9 mouse cellular contexts compared by ENCODE assay signal in the genomic region with DNA sequence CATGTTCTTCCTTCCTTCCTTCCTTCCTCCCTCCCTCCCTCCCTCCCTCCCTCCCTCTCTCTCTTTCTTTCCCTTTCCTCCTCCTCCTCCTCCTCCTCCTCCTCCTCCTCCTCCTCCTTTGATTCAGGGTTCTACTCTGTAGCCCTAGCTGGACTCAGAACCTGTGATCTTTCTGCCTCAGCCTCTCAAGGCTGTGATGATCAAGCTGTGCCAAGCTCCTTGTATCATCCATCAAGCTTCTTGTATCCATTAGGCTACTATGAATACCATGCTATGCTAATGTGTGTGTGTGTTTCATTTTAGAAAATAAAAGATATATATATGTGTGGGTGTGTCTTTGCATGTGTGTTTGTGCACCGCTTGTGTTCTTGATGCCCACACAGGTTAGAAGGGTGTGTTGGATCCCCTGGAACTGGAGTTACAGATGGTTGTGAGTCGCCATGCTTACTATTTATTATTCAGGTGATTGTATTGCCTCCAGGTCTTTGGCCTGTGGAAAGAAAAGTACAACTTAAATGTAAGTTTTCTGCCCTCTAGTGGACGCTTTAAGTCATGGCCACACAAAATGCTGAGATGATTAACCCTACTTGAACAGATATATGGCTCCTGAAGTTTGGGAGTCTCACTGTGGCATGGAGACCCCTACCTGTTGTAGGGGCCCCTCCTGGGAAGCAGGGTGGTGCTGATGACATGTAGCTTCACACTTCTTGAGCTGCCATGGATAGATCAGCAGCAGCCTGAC. TPM values are rescaled to one million over a fixed set of nuclear protein-coding genes. Genes with fewer than 3 reads are reported as not detected.
DNase-seq lines count a peak whose midpoint lies in the region; ATAC-seq and TF ChIP-seq lines count a peak whose summit lies in the region.
"Had no signal": no experiment of that assay in that cellular context is flagged by ENCODE, and none has a peak within 500 bp of the region (broad histone marks: within the 10 kb centered on the region; RNA-seq: fewer than 3 reads in every experiment).

No protein-coding gene starts in this region.

- WGBS in kidney, adult 2 months, result 24% methylated on average over 3 of the region's 3 CpGs

- TF ChIP-seq POLR2A in cortical plate, adult 2 months (IDR thresholded peaks at IDR 0.05; ENCODE audit: extremely low read depth, insufficient read depth, low read length), result no peak
- no peak for TF ChIP-seq POLR2A in kidney, adult 2 months (IDR thresholded peaks at IDR 0.05; ENCODE audit: low read depth, low read length)

- H3K36me3 ChIP-seq in kidney, adult 2 months (ENCODE audit: control insufficient read depth, insufficient read depth, low read length), result no peaks in the 10 kb centered on the region
- H3K36me3 ChIP-seq: limb, embryonic 15.5 days had no signal

- no peak overlapping the region for H3K4me3 ChIP-seq in cortical plate, adult 2 months (ENCODE audit: insufficient read depth, low read length)
- H3K4me3 ChIP-seq in kidney, adult 2 months (ENCODE audit: insufficient read depth, low read depth, low read length), result no peak overlapping the region
- H3K4me3 ChIP-seq: limb, embryonic 15.5 days had no signal

- peak; percentile 85 for ATAC-seq in CD4-positive, CD25-positive, alpha-beta regulatory T cell, adult 4 months

- no peaks in the 10 kb centered on the region for H3K4me1 ChIP-seq in cortical plate, adult 2 months (ENCODE audit: control insufficient read depth, insufficient read depth, low read length)
- H3K4me1 ChIP-seq in kidney, adult 2 months (ENCODE audit: control insufficient read depth, insufficient read depth, low read length), result no peaks in the 10 kb centered on the region; the same call in 1 of the 2 replicates

- DNase-seq in heart, adult 8-10 months (ENCODE audit: low spot score), result peak; percentile 33
- no peak for DNase-seq in heart, postnatal 25 days (ENCODE audit: low spot score)
- peak; percentile 62 for DNase-seq in kidney, adult 2 months
- peak; percentile 72 for DNase-seq in naive thymus-derived CD4-positive, alpha-beta T cell, adult 2 months (ENCODE audit: low read depth)
- DNase-seq in right cerebral cortex, postnatal 4 days, result no peak
- no peak for DNase-seq in frontal cortex, postnatal 10 days (ENCODE audit: low spot score in 2 of 2)

- peak; percentile 35; the same call in 1 of the 2 replicates for TF ChIP-seq CTCF in cortical plate, adult 2 months (IDR thresholded peaks at IDR 0.05; ENCODE audit: extremely low read depth, insufficient read depth, low read length)
- TF ChIP-seq CTCF in kidney, adult 2 months (conservative IDR thresholded peaks at IDR 0.05; ENCODE audit: insufficient read depth, insufficient read length, low read depth, low read length), result 0 out of 2 replicates have a peak, but pooled peaks have one; percentile 15

- H3K27ac ChIP-seq in cortical plate, adult 2 months (ENCODE audit: insufficient read depth, low read length), result no peak overlapping the region
- no peak overlapping the region for H3K27ac ChIP-seq in kidney, adult 2 months (ENCODE audit: insufficient read depth, low read depth, low read length)
- H3K27ac ChIP-seq: limb, embryonic 15.5 days had no signal

- no peaks in the 10 kb centered on the region for H3K27me3 ChIP-seq in kidney, adult 2 months (replicated peaks; ENCODE audit: control insufficient read depth, insufficient read depth, low read length)
- H3K27me3 ChIP-seq: limb, embryonic 15.5 days had no signal

- intact Hi-C loops in heart, postnatal 25 days (cut with DNase I), result loop anchor here (2.0 to 5.0 kb wide), 2 partner anchors 25 to 325 kb away; no protein-coding TSS in a partner anchor

RNA-seq across cellular contexts. Expression of a gene that starts 11.5 kb away (rescaled TPM):
- under 1 TPM; 0.09 to 0.25 (median 0.18) TPM for total RNA-seq in heart, adult 8-10 months (2022)
- total RNA-seq in heart, postnatal 25 days (2021), result under 1 TPM; 0.26 to 0.28 TPM
- polyA plus RNA-seq in CD4-positive, CD25-positive, alpha-beta regulatory T cell, adult 4 months (2017; shearing (Covaris generic)), result 10 to 100 TPM in 1 of 2 experiments, 1 to 10 TPM in 1; 9.2 to 13.9 TPM
- polyA plus RNA-seq in cortical plate, adult 2 months (2012; rRNA removed), result 0.27 and 0.32 TPM in 2 replicates
- polyA plus RNA-seq in kidney, adult 2 months (2012; rRNA removed), result 17.8 and 19.8 TPM in 2 replicates

RNA-seq across cellular contexts. Expression of a gene that starts 28.6 kb away (rescaled TPM):
- total RNA-seq in heart, adult 8-10 months (2022), result 100 to 1,000 TPM; 104 to 107 (median 106) TPM
- total RNA-seq in heart, postnatal 25 days (2021), result 100 to 1,000 TPM; 120 to 126 TPM
- 100 to 1,000 TPM in 1 of 2 experiments, 10 to 100 TPM in 1; 96.6 to 129 TPM for polyA plus RNA-seq in CD4-positive, CD25-positive, alpha-beta regulatory T cell, adult 4 months (2017; shearing (Covaris generic))
- 106 and 107 TPM in 2 replicates for polyA plus RNA-seq in cortical plate, adult 2 months (2012; rRNA removed)
- 296 and 377 TPM in 2 replicates for polyA plus RNA-seq in kidney, adult 2 months (2012; rRNA removed)

Comparison
In these comparisons a context has a peak if more than half of its experiments do, and no peak if none do; other contexts are left out.
1. DNase-seq: peak in heart, adult 8-10 months (single experiment), kidney, adult 2 months (single experiment) and naive thymus-derived CD4-positive, alpha-beta T cell, adult 2 months (single experiment); none in heart, postnatal 25 days (single experiment), right cerebral cortex, postnatal 4 days (single experiment) and frontal cortex, postnatal 10 days (0 of 2).